Mouse (Mus musculus): Measurements from ENCODE around the gene Cfap44.

The Cfap44 gene

DNA sequence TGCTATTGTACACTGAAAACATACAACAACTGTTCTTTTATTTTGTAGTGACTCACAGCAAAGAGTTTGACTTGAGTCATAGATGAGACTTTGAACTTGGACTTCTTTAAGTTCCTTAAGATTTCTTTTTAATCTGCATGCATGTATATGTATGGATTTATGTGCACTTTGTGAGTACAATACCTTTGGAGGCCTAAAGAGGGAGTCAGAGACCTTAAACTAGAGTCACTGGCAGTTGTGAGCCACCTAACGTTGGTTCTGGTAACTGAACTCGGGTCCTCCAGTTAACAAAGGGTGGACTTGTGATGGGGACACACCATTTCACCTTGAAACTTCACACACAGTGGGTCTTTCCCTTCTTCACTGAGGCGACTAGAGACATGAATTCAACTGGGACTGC is 103.9 kb downstream of the Cfap44 start:
- DNase-seq, result no peak

DNA sequence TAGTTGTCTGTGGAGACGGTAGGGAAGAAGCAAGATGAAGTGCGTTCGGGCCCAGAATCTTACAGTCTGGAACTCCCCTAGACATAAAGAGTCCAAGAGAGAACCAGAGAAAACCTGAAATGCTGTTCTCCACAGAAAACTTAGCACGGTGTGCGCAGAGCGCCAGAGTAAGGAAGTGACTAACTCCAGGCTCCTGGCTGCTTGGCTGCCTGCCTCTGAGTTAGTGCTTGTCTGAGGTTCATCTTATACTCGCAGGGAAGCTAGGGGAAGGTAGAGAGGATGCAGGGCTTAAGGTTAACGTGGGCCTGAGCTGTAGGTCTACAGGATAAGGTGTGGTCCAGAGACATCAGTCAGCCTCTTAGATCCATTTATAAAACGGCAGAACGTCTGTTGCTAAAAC is 107.2 kb downstream of the Cfap44 start:
- no peak for DNase-seq

DNA sequence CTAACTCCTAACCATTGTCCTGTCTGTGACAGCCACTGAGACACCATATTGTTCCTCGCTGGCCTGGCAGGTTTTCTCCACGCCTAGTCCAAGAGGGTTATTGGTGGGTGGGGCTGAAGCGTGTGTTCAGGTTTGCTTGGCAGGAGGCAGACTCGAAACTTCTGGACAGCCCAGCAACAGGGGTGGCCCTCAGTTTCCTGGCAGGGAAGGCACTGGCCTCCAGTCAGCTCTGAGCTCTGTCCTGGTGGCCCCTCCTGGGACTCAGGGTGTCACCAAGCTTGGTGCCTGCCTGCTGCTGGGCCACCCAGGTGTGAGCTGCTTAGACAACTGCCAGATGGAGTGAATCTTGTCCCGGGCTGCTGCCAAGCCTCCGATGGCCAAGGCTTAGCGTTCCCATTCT is 107.7 kb downstream of the Cfap44 start:
- DNase-seq, result no peak

DNA sequence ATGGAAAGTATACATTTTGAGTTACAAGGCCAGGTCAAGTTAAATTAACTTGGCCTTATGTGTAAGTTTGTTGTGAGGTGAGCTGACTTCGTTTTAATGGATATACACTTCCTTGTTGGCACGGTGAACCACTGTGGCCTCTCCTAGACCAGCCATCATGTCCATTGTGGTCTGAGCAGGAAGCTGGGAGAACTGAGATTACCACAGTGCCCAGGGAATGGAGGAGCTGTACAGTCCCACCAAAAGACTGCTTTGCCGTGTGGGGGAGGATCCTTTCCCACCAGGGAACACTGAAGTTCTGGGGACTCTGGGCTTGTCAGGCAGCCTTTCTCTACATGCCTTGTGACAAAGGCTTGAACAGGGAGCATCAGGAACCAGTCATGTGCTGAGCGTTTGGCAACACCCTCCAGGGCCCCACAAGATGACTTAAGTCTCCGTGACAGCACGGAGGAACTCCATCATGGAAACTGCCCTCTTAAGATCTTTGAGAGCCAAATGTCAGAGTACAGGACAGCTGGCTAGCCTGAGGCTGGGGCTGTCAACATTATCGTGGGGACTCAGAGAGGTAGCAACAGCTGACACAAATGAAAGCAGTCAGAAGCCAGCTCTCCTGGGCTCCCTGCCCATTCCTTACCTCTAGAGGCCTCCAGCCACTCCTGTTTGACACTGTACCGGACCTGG is 108.4 kb downstream of the Cfap44 start:
- peak; percentile 59 for DNase-seq

DNA sequence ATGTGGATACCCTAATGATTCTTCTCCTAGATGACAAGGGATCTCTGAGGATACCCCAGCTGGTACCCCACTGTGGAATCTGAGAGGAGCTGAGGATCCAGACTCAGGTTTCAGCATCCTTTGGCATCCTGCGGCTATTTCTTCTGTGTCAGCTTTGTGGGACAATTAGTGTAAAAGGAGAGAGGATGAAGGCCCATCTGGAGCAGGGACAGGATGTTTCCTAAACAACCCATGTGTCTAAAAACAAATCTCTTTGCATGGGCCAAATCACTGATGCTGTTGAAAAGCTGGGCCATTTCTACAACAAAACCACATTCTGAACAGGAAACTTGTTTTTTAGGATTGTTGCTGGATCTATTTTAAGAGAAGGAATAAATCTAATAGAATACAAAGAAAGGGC is 110.6 kb downstream of the Cfap44 start:
- DNase-seq, result no peak

DNA sequence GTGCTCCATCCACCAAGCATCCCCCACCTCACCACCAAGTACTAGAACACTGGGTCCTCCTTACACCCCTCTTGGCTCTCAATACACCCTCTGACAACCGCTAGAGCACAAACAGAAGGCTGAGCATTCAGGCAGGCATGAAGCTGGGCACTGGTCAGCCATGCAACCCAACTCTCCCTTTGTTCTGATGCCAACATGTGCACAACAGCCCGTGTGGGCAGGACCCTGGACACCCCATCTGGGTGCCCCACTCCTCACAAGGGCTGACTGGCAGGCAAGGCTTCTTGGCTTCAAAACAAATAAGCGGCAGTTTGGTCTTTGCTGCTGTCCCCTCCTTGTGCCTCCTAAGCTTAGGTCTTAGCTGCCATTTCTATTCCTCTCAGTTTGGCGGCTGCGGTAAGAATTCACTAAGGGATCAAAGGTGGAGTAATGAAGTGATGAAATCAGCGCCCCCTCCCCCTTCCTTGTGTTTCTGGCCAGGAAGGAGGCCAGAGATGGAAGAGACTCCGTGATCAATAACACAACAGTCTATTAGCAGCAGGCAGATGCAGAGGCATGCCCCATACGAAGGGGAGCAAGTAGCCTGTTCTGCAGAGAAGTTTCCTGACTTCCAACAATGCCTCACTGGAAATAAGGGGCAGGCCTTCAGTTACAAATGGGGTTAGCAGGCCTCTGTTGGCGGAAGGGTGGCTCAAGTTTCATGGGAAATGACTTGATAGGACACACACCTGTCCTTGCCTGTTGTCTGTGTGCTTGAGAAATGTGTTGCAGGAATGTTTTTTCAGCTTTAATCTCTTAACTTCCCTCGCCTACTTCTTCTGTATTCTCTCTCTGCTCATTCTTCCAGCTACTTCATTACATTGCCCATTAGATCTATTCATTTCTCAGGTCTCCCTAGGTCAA is 112.7 kb downstream of the Cfap44 start:
- no peak for DNase-seq

DNA sequence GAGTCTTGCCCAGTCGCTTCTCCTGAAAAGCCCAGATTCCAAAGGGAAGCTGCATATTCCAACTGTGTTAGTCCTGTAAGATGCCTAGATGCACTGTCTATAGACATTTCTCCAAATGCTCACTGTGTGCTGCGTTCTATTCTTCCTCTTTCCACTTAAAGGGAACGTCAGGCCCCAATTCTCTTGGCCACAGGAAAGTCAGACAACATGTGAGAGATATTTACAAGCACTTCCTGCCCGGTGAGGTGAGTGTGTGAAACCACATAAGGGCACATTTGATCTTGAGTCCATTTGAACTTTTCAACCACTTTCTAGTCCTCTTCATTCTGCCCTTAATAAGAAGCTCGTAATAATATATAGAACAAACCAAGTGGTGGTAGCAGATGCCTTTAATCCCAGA is 113.4 kb downstream of the Cfap44 start:
- DNase-seq, result no peak

DNA sequence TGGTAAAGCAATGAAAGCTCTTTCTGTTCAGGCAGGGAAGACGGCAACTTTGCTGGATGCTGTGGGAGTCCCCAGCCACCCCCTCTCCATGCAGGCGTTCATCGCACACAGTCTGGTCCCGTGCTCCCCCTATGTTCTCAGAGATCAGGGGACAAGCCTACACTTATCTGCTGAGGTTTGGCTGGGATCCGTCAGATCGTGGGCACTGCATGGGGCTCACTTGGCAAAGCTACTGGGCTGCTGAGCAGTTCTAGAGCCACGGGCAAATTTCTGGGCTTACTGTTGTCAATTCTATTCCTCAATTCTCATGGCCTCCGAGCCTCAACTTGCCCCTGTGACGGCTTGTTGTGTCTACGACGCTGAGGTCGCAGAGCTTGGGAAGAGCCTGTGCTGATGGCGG is 114.2 kb downstream of the Cfap44 start:
- DNase-seq, result no peak

DNA sequence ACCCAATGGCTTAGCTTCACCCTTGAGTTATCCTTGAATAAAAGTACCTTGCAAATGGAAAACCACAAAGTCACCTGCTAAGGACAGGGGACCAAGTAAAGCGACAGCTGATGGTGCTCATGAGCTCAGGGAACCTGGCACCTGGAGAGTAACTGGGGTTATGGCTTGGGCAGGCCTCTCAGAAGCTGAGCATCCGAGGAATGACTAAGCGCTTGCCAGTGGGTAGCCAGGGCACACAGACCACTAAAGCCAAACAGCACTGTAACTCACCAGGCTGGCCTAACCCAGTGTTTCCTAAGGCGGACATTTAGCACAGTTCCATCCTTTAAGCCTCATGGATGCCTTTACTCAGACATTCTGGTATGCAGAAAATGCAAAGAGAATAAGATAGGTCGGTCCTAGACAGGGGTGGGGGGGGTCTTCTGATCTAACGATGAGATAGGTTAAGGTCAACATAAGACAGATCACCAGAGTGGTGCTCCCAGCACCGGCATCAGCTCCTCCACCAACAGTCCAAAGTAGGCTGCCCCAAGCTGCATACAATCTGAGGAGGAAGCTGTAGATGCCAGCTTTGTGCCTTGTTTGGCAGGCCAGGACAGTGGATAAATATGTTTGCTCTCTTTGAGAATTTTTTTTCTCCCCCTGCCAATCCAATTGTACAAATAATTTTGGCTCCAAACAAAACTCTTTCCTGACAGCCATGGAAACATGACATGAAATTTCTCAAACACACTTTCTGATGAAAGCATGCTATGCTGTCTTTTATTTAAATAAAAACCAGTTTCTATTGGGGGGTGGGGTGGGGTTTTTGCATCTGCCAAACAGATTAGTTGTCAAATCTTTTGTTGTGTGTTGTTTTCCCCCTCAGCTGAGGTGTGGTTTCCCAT is 115.1 kb downstream of the Cfap44 start:
- peak; percentile 53 for DNase-seq

DNA sequence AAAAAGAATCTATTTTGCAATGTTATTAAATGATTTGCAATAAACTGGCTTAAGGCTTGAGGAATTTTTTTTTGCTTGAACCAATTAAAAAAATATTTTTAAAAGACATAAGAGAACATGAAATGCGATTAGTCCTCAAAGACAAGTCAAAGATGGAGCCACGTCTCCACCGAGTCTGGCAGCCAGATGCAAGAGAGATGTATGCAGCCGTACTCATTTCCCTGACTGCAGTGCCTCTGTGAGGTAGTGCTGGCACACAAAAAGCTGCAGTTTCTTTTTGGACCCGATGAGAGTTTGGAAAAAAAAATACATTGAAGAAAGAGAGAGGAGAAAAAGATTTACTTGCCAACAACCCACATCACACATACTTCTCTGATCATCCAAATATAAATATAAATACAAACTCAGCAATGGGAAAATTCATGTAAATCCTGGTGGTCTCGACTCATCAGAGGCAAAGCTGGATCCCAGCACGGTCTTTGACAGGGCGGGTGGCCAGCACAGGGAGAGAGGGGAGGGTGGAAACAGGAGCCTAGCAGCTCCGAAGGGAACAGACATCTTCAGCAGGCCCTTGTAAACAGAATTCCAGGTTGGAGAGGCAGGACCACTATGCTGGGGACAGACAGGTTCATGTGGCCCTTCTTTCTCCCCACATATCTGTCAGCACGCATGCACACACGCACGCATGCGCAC is 116.1 kb downstream of the Cfap44 start:
- DNase-seq, result no peak

DNA sequence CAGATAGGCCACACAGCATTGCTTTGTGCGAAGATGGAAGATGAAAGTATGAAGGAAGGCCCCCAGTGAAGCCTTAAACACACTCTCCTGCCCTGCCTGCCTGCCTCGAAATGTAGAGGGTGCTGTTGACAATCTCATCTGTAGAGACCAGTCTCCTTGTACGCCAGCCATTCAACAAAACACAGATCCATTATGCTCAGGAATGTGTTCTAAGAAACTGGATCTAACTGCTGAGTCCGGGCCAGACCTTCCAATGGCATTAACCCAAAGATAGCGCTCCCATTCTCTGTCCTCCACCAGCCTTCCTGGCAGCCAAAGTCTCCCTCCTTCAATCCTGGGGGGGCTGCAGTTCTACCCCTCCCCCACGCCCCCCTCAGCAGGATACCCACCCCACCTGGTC is 121.9 kb downstream of the Cfap44 start:
- DNase-seq, result no peak

DNA sequence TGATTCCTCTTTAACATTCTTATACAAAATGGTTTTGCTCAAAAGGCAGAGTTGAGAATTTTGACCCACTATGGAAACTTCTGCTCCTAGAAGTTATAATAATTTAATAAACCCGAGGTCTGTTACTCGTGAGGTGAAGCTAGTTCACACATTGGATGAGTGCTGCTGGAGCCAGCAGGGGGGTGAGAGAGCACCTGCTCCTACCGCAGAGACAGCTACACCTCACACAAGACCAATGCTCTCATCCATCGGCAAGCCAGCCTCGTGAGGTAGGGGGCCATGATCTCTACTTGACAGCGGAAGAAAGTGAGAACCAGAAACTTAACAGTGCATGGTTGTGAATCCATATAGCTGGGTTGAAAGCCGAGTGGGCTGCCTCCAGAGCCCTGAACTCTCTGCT is 129.0 kb downstream of the Cfap44 start:
- no peak for DNase-seq

DNA sequence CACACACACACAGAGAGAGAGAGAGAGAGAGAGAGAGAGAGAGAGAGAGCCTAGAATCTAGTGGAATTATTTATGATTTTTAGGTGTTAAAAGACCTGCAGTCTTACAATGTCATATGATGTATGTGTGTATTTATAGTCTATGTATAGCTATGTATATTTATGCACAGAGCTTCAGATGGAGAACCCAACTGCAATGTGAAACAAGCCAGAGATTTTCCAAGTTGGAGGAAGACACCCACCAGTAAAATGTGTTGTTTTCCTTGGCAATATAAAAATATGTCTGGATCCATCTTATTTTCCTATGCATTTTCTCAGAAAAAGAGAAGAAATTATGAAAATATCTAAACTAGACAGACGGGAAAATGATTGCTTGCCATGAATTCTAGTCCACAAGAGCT is 131.4 kb downstream of the Cfap44 start:
- no peak for DNase-seq

DNA sequence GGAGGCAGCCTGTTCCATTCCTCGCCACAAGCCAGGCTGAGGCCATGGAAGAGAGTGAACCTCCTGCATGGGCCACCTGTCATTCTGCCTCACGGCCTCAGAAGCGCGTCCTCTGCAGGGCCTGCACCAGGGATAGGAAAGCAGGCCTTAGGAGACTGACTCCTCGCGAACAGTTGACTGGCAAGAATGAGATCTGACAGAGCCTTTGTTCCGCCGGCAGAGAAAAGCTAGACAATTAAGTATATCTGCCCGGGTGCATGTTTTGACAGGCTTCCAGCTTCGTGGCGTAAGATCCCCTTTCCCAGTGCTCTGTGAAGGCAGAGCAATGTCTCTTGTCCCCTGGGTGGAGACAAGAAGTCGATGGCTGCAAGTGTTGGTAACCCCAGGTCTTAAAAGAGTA is 132.1 kb downstream of the Cfap44 start:
- peak; percentile 60 for DNase-seq

DNA sequence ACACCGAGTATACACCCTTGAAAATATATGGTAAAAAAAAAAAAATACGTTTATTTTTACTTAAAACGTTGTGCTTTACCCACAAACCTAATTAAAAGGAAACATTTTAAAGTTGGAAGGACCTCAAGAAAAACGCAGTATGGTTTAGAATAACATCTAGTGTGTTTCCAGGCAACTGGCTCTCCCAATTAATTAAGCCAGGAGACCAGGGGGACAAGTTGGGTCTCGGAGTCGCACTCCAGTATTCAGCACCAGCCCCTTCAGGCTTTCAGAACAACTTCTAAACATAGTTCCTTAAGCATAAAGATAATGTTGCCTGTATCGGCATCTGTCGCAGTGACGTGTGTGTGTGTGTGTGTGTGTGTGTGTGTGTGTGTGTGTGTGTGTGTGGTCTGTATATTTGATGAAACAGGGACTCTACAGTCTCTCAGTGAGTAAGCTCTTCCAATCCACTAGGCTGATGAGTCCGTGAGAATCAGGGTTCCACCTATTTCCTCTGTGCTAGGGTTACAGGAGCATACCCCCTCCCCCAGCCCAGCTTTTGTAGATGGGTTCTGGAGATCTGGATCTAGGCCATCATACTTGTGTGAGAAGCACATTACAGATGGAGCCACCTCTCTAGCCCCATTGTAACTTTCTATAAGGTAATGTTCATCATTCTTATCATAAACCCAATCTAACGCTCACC is 132.8 kb downstream of the Cfap44 start:
- no peak for DNase-seq

DNA sequence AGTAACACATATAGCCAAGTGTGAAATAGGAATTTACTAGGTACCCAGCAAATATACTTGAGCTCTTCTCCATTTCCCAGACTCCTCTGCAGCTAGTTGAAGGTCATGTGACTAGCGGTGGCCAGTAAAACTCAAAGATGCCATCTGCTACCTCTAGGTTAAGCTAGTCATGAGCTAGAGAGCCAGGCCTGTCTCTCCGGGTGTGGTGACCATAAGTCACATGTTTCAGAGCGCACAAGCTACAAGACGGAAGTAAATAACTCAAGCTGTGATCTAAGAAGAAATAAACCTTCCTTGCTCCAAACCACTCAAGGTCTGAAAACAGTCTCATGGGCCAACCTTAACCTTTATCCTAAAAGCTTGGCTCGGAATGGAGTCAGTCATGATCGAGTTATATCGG is 134.4 kb downstream of the Cfap44 start:
- DNase-seq, result no peak

DNA sequence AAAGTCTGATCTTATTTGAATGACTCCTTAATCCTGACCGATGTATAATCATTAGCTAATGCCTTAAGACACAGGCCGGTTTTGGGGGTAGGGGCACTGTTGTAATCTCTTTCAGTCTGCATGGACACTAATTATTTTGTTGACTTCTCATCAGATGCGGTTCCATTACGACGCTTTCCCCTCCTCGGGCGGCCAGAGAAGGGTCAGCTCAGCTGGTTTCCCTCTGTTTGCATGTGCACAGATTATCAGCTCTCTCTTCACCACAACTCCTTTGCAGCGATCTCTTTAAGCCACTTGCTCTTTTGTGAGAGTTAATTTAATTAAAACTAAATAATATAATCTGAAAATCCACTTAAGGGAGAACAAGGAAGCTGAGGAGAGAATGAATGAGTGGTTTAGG is 135.1 kb downstream of the Cfap44 start:
- DNase-seq, result no peak

DNA sequence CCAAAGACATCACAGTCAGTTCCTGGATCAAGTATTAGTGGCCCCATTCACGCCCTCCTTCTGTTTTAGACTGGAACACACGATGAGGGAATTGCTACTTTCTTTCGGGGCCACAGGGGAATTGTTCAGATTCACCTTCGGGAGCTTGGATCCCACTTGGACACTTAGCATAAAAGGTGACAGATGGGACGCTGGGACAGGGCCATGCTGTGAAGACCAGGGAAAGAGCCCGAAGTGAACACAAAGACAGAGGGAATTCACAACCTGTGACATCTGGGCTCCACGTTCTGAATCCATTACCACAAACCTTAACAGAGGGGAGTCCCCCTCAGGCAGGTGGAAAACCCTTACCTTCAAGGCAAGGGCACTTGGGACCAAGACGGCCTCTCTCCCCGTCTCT is 135.6 kb downstream of the Cfap44 start:
- no peak for DNase-seq

DNA sequence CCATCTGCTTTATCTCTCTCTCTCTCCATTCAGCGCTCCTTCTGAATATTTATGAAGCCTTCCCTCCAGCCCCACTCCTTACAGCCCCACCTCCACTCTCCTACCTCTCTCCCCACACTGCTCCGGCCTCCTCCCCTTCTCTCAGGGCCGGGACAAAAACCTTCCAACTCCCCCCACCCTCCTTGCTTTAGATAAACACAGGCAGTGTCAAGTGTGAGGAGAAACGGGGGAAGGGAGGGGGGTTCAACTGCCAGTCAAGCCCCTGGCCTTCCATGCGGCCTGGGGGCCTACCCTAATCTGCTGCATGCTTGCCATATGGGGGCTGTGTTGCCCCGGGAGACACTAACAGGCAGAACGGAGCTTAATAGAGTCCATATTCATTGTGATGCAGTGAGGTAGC is 136.2 kb downstream of the Cfap44 start:
- no peak for DNase-seq

DNA sequence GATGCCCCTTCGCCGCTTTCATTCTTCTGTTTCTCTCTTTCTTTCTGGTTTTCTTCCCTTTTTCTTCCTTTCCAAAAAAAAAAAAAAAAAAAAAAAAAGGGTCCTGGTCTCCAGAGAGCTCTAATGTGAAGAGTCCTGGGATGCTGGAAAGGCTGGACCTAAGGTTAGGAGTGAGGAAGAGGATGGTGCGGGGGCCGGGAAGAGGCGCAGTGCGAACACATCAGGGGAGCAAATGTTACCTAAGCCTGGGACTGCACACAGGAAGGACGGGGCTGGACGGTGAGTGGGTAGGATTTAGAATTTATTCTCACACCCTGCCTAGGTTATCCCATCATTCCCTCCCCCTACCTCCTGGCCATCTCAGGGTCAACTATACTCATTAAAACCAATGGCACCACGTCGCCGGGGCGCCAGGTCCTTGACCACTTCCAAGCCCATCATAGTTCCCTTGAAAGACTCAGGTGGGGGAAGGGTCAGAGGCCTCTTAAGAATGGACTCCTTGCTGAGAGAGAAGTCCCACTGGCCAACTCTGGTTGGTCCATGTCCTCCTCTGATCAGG is 136.7 kb downstream of the Cfap44 start:
- no peak for DNase-seq

All from cerebellum, adult 8-10 months (tissue).